Mouse (Mus musculus) WW6 (cell line): ENCODE results near the gene Syt12.

Source experiments
- DNase-seq: peaks from one replicate; pipeline ENCODE4 v3.0.0-alpha.2; 2013; ENCODE audit warnings: low read depth, low spot score

The Syt12 gene

DNA sequence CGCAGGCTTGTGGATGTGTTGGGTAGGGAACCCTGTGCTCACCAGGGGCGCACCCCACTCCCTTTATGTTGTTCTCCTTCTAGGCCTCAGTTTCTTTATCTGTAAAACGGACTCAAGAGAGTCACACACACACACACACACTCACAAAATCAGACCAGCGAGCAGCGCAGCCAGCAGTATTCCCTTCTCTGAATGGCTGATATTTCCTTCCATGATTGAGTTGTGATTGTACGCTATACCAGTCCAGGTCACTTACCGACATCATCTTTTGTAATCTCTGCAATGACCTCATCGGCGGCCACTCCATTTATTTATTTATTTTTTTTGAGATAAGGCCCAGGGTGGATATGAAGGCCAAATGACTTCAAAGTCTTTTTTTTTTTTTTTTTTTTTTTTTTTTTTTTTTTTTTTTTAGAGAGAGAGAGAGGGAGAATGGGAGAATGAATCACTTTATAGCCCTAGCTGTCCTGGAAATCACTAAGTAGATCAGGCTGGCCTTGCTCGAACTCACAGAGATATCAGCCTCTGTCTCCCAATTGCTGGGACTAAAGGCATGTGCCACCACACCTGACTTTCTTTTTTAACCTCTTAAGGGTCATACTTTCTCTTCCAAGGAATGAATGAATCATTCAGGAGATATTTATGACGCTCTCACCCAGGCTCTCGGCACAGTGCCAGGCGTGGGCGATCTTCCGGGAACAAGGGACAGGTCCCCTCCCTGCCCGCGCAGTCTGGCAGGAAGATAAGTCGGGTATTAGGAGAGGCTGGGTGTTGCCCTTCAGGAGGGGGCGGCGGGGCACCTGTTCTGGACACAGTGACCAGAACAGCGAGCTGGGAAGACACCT is at the start of gene Syt12:
Syt12 (minus strand) TSS at position 103 of the 845 bp plus-strand sequence.
- no peak for DNase-seq

DNA sequence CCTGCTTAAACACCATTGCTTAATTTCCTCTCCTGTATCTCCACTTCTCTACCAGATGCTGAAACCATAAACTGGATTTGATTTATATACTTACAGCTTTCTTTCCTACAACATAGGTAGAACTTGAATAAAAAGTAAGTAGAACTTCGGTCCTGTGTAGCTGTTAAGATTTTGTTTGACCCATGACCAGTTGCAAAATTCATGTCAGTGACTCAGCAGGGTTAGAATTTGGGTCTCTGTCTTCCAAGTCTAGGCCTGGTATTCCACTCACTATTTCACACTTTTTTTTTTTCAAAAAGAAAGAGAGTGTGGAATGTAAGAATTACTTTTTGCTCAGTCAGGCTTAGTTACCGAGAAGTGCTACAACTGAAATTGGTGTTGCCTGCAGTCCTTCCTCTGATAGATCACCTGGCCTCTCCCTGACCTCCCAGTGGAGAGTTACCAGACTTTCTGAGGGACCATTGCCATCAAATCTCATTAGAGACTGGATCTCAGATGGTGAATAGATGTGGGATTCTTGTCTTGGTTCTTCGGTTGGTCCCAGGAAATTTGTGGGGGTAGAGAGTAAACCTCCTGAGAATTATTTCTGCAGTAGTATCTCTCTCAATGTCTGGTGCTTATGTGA is 44.3 kb upstream of the Syt12 start:
- DNase-seq = no peak

- DNase-seq = no peak
Measured at GRCm38 (mm10) chr19:4517483-4517882, 40.2 kb upstream of the Syt12 start.

DNA sequence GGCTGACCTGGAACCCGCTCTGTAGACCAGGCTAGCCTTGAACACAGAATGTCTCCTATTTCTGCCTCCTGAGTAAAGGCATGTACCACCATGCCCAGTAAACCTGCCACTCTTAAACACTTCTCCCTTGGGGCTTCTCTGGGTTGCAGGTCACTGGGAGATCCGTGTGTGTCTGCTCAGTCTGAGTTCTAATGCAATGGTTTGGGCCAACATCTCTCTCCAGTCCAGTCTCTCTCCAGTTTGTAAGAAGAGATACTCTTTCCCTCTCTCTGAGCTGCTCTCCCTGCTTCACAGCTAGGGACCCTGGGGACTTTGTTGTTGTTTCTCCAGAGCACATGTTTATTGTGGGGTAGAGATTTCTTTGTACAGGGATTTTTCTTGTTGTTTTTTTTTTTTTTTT is 39.0 kb upstream of the Syt12 start:
- no peak for DNase-seq

DNA sequence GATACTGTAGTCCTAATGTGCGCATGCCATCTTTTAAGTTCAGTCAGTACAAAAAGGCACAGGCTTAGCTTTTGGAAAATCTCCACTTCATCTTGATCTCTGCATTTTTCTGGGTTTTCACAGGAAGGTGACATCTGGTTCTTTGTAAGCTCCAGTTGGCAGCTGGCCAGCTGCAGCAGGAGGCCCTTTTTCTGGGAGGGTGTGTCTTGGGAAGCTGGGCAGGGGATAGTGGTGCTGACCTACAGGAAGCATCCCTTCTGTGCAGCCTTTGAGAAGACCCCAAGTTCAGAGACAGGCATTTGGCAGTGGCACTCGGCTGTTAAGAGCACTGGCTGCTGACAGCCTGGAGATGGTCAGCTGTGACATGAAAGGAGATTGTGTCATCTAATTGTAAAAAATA is 38.5 kb upstream of the Syt12 start:
- no peak for DNase-seq

DNA sequence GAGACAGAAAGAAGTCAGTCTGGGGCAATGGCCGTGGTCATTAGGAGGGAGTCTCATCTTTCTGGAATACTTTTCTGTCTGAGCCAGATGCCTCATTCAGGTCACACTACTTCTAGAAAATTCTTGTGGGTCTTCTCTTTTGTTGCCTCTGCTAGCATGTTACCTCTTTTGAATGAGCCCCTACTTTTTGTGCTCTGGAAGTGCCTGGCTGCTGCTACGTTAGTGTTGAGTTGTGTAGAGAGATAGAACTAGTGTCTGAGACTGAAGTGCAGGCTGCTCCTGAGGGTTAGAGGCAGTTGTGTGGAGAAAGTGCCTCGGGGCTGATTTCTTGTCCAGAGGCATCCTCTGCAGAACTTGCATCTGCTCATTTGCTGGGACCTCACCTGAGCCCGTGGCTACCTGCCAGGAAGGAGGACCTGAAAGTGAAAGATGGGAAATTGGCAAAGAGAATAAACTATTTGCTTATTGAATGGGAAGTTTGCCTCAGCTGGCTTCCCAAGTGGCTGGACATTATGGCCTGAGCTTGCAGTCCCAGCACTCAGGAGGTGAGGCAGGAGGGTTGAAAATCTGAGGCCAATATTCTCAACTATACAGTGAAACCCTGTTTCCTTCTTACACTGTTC is 36.1 kb upstream of the Syt12 start:
- no peak for DNase-seq

GRCm38 (mm10) chr19:4511116-4511841 is 34.0 kb upstream of the Syt12 start:
- no peak for DNase-seq

DNA sequence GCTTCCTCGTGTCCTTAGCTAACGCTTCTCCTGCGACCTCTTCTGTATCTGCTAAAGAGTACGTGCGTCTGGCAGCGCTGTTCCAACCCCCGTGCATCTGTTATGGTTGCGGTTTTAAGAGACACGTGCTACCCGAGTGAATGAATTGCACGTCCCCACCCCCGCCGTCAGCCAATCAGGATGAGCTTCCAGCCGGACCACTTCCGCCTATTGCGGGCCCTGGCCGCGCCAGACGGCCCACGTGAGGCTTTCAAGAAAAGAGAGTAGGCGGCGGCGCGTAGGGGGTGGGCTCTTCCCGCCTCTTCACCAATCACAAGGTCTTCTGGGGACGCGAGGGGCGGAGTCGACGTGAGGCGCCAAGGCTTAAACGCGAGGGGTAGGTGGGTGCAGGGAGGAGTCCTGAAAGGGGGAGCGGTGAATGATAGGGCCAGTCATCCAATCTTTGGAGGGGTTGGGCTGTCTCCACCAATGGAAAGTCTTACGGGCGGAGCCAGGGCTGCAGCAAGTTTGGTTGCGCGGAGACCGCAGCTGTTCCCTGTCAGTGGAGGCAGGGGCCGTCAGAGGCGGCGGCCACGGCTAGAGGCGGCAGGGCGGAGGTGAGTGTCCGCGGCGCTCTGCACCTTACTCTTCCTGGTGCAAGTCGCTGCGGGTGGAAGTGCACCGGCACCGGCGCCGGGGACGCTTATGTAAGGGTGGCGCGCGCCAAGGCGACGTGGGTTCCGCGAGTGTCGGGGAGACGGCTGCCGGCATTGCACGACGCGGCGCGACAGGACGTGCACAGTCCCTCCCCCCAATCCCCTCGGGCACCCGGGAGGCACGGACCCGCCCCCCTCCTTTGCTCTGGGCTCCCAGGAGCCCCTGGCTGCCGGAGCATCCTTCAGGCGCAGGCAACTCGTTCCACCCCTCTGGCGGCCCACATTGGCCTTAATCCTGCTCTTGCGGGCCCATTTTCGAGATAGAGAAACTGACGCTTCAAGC is 33.0 kb upstream of the Syt12 start, which contains the start of gene Pcx:
Pcx (plus strand) TSS at position 487 of the 978 bp plus-strand sequence.
- DNase-seq = peak; percentile 97

GRCm38 (mm10) chr19:4507746-4508145 is 30.5 kb upstream of the Syt12 start:
- DNase-seq = no peak

DNA sequence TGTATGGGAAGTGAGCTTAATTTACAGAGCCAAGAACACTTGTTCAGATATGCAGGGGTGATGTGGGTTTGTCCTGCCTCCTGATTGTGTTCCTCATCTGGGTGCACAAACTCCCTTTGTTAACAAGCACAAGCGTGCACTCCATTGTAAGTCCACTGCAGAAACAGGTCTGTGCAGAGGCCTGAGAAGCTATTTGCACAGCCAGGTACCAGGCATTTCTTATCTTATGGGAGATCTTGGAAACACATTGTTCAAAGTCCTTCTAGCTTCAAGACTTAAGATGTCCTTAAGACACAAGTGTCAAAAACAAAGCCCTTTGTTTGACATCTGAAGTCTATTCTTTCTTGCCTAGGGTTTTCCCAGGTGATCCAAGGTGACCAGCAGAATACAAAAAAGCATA is 27.6 kb upstream of the Syt12 start:
- DNase-seq = no peak

DNA sequence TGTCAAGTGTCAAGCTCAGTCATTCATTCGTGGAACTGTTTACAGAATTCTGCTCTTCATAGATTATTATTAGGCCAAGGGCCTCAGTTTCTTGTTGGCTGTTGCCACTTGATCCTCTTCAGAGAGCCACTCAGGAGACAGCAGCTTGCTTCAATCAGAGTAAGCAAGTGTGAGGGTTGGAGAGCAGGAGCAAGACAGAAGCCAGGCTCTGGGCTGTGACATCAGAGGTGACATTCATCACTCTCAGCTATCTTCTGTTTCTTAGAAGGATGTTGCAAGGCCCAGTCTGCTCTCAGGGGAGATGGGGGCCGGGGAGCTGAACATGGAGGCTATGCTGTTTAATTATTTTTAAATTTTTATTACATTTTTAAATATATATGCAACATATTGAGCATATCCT is 25.5 kb upstream of the Syt12 start:
- no peak for DNase-seq

GRCm38 (mm10) chr19:4498062-4498933 is 21.1 kb upstream of the Syt12 start, which contains the start of gene 2010003K11Rik:
TSS of gene 2010003K11Rik (minus strand) at chr19:4498583.
- no peak for DNase-seq

GRCm38 (mm10) chr19:4497263-4497973 is 20.2 kb upstream of the Syt12 start:
- no peak for DNase-seq

DNA sequence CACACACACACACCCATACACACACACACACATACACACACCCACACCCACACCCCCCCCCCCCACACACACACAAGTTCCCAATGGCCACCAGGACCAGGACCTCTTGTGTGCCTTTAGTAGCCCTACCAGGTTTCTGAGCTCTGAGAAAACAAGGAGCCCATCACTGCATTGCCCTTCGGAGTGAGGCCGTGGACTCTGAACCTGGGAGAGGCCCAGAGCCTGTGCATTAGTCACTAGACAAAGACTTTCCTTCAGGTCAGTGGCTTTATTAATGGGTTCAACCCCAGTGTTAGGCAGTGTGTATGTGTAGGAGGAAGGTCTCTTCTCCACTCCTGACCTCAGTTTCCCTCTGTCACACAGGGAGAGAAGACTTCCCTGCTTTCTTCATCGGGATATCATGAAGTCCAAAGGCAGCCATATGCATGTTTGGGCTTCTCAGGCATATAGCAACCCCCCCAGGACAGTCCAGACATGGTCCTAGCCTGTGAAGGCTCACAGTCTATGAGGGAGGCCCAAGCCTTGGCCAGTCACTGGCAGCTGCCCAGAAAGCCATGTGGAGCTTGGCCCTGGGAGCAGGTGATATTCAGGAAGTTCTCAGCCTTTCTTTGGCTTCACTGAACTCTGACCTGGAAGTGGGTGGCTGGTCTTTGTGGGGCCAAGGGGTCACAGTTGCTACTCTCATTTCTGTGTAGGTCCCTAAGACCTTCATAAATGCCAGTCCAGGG is 19.5 kb upstream of the Syt12 start:
- no peak for DNase-seq

- no peak for DNase-seq
Measured at GRCm38 (mm10) chr19:4495814-4496213, 18.6 kb upstream of the Syt12 start.

GRCm38 (mm10) chr19:4494707-4495106 is 17.5 kb upstream of the Syt12 start:
- no peak for DNase-seq

GRCm38 (mm10) chr19:4492526-4493296 is 15.5 kb upstream of the Syt12 start:
- no peak for DNase-seq
